Mouse (Mus musculus): ENCODE measurements around the gene Dpp8.
"Not testable (repeated sequence)": the region's sequence is repeated elsewhere in the genome, so short reads cannot be mapped to it uniquely, and the experiment has no call there.

Gene Dpp8

DNA sequence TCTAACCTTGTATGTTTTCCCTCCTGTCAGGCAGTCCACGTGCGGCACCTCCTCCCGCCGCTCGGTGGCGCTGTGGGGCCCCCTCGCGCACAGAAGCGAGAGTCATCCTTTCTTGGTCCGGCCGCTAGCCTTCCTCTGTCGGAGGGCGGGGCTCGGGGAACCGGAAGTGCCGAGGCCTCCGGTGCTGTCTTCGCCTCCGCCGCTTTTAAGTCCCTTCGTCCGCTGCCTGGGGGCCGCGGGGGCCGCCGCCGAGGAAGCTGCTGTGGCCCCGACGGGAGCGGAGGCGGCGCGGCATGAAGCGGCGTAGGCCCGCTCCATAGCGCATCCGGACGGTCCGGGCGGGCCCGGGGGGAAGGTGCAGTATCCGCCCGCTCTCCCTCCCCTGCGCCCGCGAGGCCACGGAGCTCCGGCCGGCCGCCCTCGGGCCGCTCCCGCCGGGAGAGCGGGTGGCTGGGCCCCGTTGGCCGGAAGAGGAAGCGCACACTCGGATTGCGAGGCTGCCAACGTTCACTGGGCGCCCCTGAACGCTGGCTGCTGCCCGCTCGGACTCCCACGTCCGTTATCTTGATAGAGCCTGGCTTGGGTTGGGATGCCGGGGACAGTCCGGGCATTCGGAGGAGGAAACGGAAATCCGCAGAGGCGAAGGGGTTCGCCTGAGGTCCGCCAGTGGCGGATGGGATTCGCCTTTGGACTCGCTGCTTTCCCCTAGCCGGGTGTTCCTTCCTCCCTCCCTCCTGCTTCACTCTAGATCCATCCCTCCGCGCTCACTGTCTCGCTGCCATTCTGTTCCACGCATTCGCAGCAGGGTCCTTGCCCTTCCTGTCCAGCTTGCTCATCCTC is at the start of gene Dpp8:
TSS of gene Dpp8 (plus strand) at position 146 of the 840 bp plus-strand sequence.
- peak; percentile 93 for DNase-seq (ENCODE audit: low spot score)

DNA sequence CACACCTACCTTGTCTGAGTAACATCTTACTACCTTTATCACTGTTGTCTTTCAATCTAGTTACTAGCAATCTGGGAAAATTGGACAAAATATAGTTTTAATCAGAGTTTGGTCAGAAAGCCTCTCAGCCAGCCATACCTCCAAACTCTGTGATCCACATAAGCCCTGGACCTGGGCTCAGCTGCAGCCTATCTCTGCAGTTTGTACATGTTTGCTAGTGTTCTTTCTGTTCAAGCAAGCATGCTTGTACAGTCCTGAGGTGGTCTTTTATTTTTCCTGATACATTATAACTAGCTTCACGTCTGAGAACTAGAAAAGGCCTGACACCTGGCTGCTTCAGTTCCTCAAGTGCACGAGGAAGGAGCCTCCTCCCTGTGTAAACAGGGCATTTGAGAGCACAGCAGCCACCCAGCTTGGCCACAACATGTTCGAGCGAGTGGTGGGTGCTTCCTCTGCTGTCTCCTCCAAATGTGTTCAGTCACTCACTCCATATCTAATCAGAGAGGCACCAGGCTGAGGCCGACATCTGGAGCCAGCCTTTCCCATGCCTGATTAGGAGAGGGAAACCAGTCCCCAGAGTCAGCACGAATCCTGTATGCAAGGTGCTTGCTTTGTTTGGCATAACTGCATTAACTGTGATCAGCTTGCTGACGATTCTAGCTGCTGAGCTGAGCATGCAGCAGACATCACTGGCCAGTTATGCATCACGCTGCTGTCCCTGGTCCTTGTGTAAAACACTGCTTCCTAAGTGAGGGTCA is 47.0 kb upstream of the Dpp8 start:
- DNase-seq (ENCODE audit: low spot score) = no peak

DNA sequence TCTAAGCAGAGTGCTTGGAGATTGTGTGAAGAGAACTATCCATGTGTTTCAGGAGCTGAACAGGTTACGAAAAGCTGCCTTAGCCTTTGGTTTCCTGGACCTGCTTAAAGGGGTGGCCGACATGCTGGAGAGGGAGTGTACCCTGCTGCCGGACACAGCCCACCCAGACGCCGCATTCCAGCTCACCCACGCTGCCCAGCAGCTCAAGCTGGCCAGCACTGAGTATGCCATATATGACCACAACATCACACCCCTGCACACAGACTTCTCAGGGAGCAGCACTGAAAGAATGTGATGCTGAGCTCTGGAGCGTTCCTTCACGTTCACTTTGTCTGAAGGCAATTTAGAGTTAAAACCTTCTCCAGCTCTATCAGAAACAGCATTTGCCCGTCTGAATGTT is 46.4 kb upstream of the Dpp8 start:
- no peak for DNase-seq (ENCODE audit: low spot score)

DNA sequence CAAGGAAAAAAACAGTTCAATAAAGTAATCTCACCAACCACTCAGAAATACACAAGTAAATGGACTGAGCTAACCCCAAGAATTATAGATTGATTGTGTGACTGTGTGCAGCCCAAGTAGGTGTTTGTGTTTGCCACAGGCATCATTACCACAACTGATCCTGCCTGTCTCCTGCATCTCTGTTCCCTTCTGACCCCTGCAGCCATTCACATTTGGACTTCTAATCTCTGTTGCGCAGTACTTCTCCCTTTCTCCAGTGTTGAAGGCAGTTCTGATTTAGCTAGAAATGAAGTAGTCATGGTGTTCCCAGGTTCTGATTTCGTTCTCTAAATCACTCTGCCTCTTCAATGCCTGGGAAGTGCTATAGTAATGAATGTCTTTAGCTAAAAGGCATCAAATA is 44.6 kb upstream of the Dpp8 start:
- no peak for DNase-seq (ENCODE audit: low spot score)

DNA sequence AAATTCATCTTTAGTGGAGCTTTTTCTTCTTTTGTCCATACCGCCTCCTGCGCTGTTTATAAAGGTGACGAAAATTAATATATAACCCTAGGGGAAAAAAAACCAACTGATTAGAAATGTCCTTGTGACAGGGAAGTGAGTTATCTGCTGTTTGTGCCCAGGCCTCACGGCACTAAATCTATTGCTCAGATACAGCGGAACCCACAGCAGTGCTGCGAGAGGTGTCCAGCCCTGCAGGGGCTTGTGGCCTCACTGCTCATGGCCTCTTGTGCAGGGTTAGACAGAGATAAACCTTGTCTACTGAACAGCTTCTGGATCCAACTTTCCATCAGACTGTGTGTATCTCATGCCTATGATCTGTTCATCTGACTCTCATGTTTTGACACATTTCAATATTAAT is 43.8 kb upstream of the Dpp8 start:
- no peak for DNase-seq (ENCODE audit: low spot score)

DNA sequence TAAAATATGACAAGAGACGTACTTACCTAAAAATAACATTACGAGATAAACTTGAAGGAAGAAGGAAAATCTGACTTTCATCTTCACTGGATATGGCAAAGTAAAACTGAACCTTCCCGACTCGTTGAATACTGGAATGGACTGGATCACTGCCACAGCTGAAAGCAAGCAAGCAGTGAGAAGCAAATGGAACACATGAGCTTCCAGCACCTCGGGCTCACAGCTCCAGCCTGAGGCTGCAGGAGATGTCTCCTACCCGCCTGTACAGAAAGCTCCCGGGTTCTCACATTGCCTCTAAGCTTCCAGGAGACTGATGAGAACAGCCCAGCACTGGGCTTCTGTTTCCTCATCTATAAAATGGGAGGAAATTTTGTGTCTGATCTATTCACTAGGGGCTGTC is 41.9 kb upstream of the Dpp8 start:
- DNase-seq (ENCODE audit: low spot score) = no peak

DNA sequence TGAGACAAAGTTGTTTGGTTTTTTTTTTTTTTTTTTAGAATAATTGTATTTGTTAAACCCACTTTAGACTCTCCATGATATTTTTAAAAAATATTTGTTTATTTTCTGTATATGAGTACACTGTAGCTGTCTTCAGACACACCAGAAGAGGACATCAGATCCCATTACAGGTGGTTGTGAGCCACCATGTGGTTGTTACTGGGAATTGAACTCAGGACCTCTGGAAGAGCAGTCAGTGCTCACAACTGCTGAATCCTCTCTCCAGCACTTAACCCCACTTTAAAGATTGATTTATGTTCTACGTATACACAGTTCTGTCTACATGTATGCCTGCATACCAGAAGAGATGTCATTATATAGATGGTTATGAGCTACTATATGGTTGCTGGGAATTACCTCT is 36.8 kb upstream of the Dpp8 start:
- not testable (repeated sequence) for DNase-seq (ENCODE audit: low spot score)

DNA sequence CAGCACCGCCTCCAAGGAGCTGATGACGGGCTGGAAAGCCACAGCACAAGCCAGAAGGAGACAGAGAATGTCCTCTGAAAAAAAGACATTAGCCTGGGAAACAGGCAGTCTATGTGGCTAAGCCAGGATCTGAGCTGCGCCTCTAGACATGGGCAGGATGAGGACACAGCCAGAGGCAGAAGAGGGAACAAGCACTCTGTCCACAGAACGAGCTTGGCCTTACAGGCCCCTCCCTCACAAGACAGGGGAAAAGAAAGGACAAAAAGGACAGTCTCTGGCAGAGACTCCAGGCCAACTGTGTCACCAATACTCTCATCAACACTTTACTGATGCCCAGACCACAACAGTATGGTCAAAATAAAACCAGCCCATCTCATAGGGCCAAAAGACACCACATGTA is 30.7 kb upstream of the Dpp8 start:
- DNase-seq (ENCODE audit: low spot score) = no peak

DNA sequence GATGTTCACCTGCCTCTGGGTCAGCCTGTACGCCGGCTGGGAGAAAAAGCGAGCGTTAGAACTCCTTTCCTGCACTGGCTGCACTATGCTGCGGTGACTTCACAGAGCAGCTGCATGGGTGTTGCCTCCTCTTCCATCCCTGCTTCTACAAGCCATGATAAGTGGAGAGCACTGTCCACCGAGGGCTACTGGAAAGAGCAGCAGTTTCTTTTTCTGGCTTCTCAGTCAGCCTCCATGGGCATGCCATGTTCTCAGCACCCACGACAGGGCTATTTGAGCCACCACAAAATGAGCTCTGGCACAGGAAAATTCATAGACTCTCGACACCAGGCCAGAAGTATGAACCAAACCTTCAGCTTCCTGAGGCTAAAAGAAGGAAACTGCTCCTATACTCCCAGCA is 26.5 kb upstream of the Dpp8 start:
- DNase-seq (ENCODE audit: low spot score) = no peak

DNA sequence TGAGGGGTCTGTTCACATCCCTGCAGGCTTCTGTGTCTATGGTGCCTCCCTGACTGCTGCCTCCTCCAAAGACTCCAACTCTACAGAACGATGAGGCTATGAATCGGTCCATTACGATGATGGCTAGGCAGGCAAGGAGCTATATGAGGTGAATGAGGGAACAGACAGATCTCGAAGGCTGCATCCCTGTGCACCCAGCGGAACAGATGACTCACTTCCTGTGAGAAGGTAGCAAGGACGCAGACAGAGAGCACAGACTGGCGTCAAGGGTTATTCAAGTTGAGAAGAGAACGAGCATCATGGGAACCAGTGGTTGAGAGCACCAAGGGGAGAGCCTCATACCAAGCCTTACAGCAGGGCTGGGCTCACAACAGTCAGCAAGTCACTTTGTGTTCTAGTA is 21.6 kb upstream of the Dpp8 start:
- no peak for DNase-seq (ENCODE audit: low spot score)

DNA sequence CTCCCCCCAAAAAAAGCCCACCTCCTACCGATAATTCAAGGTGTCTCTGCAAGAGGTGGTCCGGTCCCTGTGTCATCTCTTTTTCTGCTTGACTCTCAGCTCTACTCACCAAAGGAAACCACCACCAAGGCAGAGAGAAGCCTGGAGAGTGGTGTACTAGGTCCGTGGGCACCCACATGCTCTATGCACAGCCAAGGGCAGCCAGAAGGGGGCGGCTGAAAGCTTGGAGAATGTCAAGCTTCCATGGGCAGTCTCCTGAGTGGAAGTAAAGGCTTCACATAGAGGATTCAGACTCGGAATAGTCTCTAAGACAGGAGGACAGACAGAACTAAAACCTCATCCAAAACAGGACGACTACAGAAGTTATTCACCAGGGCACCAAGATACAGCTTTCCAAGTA is 20.9 kb upstream of the Dpp8 start:
- peak; percentile 50 for DNase-seq (ENCODE audit: low spot score)

DNA sequence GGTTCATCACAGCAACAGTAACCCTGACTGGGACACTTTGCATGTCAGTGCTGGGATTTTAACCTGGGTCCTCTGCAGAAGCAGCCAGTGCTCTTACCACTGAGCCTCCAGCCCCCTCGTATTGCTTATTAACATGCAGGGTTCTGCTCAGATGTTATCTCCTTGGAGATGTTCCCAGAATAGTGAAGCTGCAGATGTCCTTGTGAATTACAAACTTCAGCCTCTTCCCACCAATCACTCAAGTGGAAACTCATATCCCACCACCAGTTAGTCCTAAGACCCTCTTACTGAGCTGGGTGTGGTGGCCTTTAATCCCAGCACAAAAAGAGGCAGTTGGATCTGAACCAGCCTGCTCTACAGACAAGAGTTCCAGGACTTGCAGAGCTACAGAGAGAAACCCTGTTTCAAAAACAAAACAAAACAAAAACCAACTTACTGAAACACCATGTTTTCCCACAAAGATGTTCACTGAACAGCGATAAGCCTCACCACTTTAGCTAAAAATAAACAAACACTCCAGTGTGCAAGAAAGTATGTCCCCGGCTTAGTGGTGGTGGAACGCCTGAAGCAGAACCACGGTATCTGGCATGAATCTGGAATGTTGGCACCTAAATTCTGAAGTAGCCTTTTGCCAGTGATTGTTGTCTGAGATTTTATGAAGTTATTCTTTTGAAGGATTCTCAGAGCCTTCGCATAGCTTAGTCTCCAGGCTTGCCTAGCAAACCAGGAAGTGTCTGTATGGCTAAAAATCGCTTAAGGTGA is 16.6 kb upstream of the Dpp8 start:
- no peak for DNase-seq (ENCODE audit: low spot score)

DNA sequence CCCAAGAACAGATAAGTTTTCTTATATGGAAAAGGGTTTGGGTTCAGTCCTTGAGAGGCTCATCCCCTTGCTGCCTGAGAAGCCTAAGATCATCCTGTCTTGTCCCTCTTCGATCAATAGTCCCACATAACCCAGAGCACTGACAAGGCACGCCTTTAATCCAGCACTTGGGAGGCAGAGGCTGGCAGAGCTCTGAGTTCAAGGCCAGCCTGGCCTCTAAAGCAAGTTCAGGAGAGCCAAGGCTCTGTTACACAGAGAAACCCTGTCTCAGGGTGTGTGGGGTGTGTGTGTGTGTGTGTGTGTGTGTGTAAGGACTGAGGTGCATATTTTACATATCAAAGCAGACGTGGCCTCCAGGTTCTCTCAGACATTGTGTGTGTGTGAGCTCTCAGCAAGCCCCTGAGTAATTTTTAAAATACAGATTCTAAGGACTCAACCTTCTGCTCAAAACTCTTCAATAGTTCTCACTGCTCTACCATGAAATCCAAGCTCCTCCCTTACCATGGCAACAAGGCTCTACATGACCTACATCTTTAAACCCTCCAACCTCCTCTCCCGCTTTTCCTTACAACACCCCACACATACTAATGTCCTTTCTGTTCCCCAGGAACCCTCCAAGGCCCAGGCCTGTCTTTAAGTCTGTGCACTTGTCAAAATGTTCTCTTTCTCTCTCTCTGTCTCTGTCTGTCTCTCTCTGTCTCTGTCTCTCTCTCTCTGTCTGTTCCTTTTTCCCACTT is 15.8 kb upstream of the Dpp8 start:
- DNase-seq (ENCODE audit: low spot score) = no peak

DNA sequence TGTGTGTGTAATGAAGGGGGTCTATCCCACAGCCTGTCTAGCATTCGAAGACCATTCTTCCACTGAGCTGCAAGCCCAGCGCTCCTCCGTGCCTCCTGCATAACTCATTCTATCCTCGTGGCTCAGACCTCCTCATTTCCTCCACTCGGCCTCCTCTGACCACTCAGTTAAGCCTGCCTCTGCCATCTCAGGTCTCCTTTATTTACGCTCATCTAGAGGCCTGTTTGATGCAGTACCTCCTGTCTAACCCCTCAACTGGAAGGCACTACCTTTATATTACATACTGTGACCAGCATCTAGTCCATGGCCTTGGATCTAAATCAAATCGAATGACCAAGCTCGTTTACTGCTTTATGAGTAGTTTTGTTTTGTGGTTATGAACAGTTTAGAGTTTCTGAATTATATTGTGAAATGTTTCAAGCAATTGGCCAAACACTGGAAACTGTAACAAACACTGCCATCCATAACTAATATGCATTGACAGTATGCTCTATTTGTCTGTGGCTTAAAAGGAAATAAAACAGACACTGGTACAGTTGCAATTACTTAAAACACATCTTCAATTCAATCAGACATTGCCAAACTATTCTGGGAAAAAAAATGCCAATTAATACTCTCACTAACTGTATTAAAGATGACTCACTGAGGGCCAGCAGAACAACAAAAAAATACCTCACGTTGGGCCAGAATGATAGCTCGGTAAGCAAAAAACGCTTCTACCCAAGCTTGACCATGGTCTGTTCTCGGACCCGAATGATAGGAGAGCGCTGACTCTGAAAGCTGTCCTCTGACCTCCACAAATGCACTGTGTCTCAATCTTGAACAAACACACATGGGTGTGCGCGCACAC is 15.0 kb upstream of the Dpp8 start:
- DNase-seq (ENCODE audit: low spot score) = no peak

DNA sequence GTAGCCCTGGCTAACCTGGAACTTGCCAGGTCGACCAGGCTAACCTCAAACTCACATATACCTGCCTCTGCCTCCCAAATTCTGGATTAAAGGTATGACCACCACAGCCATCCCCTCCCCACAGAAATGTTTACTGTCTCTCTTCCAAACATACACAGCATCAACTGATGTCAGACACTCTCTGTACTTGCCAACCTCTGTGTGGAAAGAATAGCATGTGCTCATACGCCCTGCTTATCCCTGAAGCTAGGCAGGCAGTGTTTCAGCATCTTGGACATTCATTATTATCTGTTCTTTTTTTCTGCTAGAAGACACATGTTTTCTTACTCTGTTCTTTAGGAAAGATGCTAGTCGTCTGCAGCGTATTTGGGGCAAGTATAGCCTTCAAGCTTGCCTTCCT is 14.3 kb upstream of the Dpp8 start:
- DNase-seq (ENCODE audit: low spot score) = no peak

DNA sequence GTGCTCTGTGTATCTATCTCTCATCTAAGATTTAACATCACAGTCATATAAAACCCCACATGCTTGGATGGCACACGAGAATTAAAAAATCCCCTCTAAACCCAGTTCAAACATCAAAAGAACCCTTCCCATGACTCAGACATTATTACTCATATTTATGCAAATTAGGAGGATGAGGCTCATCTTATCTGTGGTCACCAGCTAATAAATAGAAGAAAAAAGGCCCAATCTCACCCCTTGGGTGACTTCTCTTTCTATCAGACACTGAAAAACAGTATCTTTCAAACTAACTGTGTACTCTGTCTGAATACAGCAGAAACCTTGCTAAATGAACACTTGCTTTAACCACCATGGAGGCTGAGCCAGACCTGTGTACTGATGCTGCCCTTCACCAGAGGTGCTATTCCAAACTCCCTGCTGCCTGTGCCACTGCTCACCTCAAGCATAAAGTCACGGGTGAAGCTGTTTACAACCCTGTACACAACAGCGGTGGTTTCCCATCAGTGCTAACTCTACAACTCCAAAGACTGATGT is 13.6 kb upstream of the Dpp8 start:
- no peak for DNase-seq (ENCODE audit: low spot score)

DNA sequence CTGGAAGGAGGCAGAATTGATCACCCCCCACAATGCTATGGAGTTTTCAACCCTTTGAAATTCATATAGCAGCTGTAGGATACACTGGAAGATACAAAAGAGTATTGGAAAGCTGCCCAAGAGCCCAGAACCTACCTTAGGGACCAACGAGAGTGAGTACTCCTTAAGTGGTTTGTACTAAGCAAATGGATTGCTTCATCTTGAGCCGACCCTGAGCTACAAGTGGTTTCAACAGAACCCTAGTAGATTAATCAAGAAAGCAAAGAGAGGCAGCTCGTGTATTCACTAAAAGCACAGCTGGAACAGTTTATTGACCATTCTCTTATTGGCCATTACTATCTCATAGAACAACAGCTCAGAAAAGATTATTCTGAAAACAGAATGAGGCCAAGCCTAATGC is 13.1 kb upstream of the Dpp8 start:
- no peak for DNase-seq (ENCODE audit: low spot score)

DNA sequence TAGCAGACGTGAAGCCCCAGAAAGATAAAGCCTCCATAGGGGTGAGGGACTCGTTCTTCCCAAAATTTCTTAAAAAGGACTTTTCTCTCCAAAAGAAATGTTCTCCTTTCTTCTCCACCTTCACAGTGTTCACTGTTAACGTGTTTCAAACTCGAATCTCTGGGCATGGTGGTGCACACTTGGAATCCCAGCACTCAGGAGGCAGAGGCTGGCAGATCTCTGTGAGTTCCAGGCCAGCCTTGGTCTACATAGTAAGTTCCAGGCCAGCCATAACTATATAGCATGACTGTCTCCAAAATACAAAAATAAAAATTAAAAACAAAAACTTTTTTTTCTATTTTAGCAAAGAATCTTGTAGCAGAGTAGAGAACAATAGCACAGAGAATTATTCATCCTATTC is 12.1 kb upstream of the Dpp8 start:
- no peak for DNase-seq (ENCODE audit: low spot score)

DNA sequence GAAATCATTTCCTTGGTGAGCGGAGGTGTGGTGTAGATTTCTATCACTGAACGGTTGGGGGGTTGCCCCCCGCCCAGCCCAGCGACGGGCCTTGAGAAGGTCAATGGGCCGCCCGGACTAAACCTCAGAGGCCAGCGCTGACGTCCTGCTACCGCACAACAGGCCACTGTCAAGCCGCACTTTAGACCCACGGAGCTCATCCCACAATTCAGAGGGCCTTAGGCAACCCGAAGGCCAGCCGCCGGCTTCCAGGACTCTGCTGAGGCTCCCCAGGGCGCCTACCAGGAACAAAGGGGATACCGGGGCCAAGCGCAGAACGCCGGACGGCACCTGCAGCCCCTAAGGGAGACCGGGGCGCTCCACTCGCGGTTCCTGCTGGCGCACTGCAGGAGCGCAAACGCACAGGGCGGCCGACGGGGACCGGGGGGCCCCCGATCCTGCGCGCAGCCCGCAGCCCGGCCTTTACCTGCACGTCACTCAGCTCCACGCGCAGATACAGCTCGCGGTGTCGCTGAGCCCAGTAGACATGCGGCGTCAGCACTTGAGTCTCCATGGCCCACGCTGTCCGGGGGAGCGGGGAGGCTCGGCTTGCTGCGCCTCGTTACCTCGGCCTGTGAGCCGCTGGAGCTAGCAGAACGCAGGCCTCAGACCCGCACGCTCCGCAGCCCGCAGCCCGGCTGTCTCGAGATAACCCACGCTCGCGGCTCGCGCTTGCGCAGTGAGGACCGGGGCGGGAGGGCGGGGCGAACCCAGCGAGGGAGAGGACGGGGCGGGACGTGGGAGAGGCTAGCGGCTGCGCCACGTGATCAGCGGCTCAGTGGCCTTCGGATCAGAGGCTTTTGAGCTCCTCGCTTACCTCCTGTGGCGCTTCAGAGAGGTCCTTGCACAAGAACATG is 11.0 kb upstream of the Dpp8 start, which contains the start of gene Hacd3:
TSS of gene Hacd3 (minus strand) at position 703 of the 896 bp plus-strand sequence.
- peak; percentile 93 for DNase-seq (ENCODE audit: low spot score)
